Mouse (Mus musculus): ENCODE data around the gene Stx12. TPM values are rescaled to one million over a fixed set of nuclear protein-coding genes. Genes with fewer than 3 reads are reported as not detected.
"Not testable (repeated sequence)": the region's sequence is repeated elsewhere in the genome, so short reads cannot be mapped to it uniquely, and the experiment has no call there.

Gene Stx12
- polyA plus RNA-seq (2014; fragmentation: Nextera tagmentation; extraction: Ambion mirVana): 192 and 197 TPM in 2 replicates

- H3K9ac ChIP-seq (replicated peaks; ENCODE audit: low read length): peak within 1 kb of the TSS; percentile 95
- no peaks in the 10 kb centered on the region for H3K27me3 ChIP-seq (ENCODE audit: control insufficient read depth, insufficient read depth, low read length)
- peaks cover 11% of the 10 kb centered on the region for H3K36me3 ChIP-seq (ENCODE audit: control insufficient read depth, insufficient read depth, low read length)
- peak within 1 kb of the TSS; percentile 87 for H3K27ac ChIP-seq (replicated peaks; ENCODE audit: low read depth, low read length)
- DNase-seq (peak; percentile 96), ATAC-seq (ENCODE audit: low FRiP score, low TSS enrichment) (peak; percentile 91)
- H3K4me3 ChIP-seq (replicated peaks; ENCODE audit: low read depth, low read length): peak within 1 kb of the TSS; percentile 96
- H3K4me1 ChIP-seq (ENCODE audit: control insufficient read depth, insufficient read depth, low read length): peaks cover 16% of the 10 kb centered on the region
- under 1% methylated on average over 72 of the region's 72 CpGs for WGBS
- no peaks in the 10 kb centered on the region for H3K9me3 ChIP-seq (ENCODE audit: control insufficient read depth, low read length)
- H3K4me2 ChIP-seq (ENCODE audit: low read length): peak within 1 kb of the TSS; percentile 77
Observed at GRCm38 (mm10) chr4:132884064-132884843, at the start of gene Stx12. Stx12 (minus strand) TSS chr4:132884509.

- Histone ChIP-seq H3K9ac (replicated peaks; ENCODE audit: low read length) (no peak overlapping the region), H3K36me3 (ENCODE audit: control insufficient read depth, insufficient read depth, low read length) (no peaks in the 10 kb centered on the region), H3K27ac (replicated peaks; ENCODE audit: low read depth, low read length) (no peak overlapping the region), H3K4me2 (ENCODE audit: low read length) (no peak overlapping the region), H3K9me3 (ENCODE audit: control insufficient read depth, low read length) (no peaks in the 10 kb centered on the region), H3K4me1 (ENCODE audit: control insufficient read depth, insufficient read depth, low read length) (no peaks in the 10 kb centered on the region), H3K27me3 (ENCODE audit: control insufficient read depth, insufficient read depth, low read length) (no peaks in the 10 kb centered on the region), H3K4me3 (replicated peaks; ENCODE audit: low read depth, low read length) (no peak overlapping the region)
- DNase-seq: no peak
- no peak for ATAC-seq (ENCODE audit: low FRiP score, low TSS enrichment)
- 82% methylated on average over 4 of the region's 4 CpGs for WGBS
Observed at GRCm38 (mm10) chr4:132932752-132933404, 48.6 kb upstream of the Stx12 start.

- WGBS: 7% methylated on average over 8 of the region's 8 CpGs
- Histone ChIP-seq H3K9me3 (ENCODE audit: control insufficient read depth, low read length) (no peaks in the 10 kb centered on the region), H3K4me3 (replicated peaks; ENCODE audit: low read depth, low read length) (no peak overlapping the region), H3K27ac (replicated peaks; ENCODE audit: low read depth, low read length) (no peak overlapping the region), H3K9ac (replicated peaks; ENCODE audit: low read length) (no peak overlapping the region), H3K4me2 (ENCODE audit: low read length) (no peak overlapping the region), H3K27me3 (ENCODE audit: control insufficient read depth, insufficient read depth, low read length) (no peaks in the 10 kb centered on the region), H3K36me3 (ENCODE audit: control insufficient read depth, insufficient read depth, low read length) (no peaks in the 10 kb centered on the region), H3K4me1 (ENCODE audit: control insufficient read depth, insufficient read depth, low read length) (no peaks in the 10 kb centered on the region)
- no peak for ATAC-seq (ENCODE audit: low FRiP score, low TSS enrichment)
- DNase-seq: peak; percentile 81
Observed at GRCm38 (mm10) chr4:132930784-132931183, 46.5 kb upstream of the Stx12 start.

GRCm38 (mm10) chr4:132926520-132926919, 42.2 kb upstream of the Stx12 start:
- not testable (repeated sequence) for H3K9ac ChIP-seq (replicated peaks; ENCODE audit: low read length); H3K36me3 ChIP-seq (ENCODE audit: control insufficient read depth, insufficient read depth, low read length); H3K9me3 ChIP-seq (ENCODE audit: control insufficient read depth, low read length); ATAC-seq (ENCODE audit: low FRiP score, low TSS enrichment); H3K4me1 ChIP-seq (ENCODE audit: control insufficient read depth, insufficient read depth, low read length); H3K27me3 ChIP-seq (ENCODE audit: control insufficient read depth, insufficient read depth, low read length); H3K4me2 ChIP-seq (ENCODE audit: low read length); H3K4me3 ChIP-seq (replicated peaks; ENCODE audit: low read depth, low read length); H3K27ac ChIP-seq (replicated peaks; ENCODE audit: low read depth, low read length); DNase-seq
- 68% methylated on average over 2 of the region's 2 CpGs for WGBS

GRCm38 (mm10) chr4:132922558-132923008, 38.3 kb upstream of the Stx12 start, which contains the start of gene Fam76a:
Fam76a (minus strand) TSS chr4:132922558.
- Histone ChIP-seq H3K9ac (replicated peaks; ENCODE audit: low read length) (peak within 1 kb of the TSS; percentile 89), H3K36me3 (ENCODE audit: control insufficient read depth, insufficient read depth, low read length) (peaks cover 11% of the 10 kb centered on the region), H3K4me2 (ENCODE audit: low read length) (peak within 1 kb of the TSS; percentile 84), H3K9me3 (ENCODE audit: control insufficient read depth, low read length) (no peaks in the 10 kb centered on the region), H3K4me1 (ENCODE audit: control insufficient read depth, insufficient read depth, low read length) (peaks cover 6% of the 10 kb centered on the region), H3K27ac (replicated peaks; ENCODE audit: low read depth, low read length) (peak within 1 kb of the TSS; percentile 89), H3K4me3 (replicated peaks; ENCODE audit: low read depth, low read length) (peak within 1 kb of the TSS; percentile 96), H3K27me3 (ENCODE audit: control insufficient read depth, insufficient read depth, low read length) (no peaks in the 10 kb centered on the region)
- DNase-seq (peak; percentile 100), ATAC-seq (ENCODE audit: low FRiP score, low TSS enrichment) (peak; percentile 98)
- WGBS: under 1% methylated on average over 52 of the region's 53 CpGs

GRCm38 (mm10) chr4:132922061-132922530, 37.8 kb upstream of the Stx12 start:
- Histone ChIP-seq H3K9me3 (ENCODE audit: control insufficient read depth, low read length) (no peaks in the 10 kb centered on the region), H3K27me3 (ENCODE audit: control insufficient read depth, insufficient read depth, low read length) (no peaks in the 10 kb centered on the region), H3K27ac (replicated peaks; ENCODE audit: low read depth, low read length) (peak overlapping the region; percentile 89), H3K4me3 (replicated peaks; ENCODE audit: low read depth, low read length) (peak overlapping the region; percentile 96), H3K9ac (replicated peaks; ENCODE audit: low read length) (peak overlapping the region; percentile 89), H3K36me3 (ENCODE audit: control insufficient read depth, insufficient read depth, low read length) (peaks cover 16% of the 10 kb centered on the region), H3K4me1 (ENCODE audit: control insufficient read depth, insufficient read depth, low read length) (peaks cover 6% of the 10 kb centered on the region), H3K4me2 (ENCODE audit: low read length) (peak overlapping the region; percentile 71)
- ATAC-seq (ENCODE audit: low FRiP score, low TSS enrichment): peak; percentile 55; the same call in 1 of the 2 replicates
- WGBS: under 1% methylated on average over 46 of the region's 50 CpGs
- DNase-seq: peak; percentile 65

- peaks cover 20% of the 10 kb centered on the region for H3K36me3 ChIP-seq (ENCODE audit: control insufficient read depth, insufficient read depth, low read length)
Observed at GRCm38 (mm10) chr4:132921488-132921887, 37.2 kb upstream of the Stx12 start.

GRCm38 (mm10) chr4:132920171-132920570, 35.9 kb upstream of the Stx12 start:
- DNase-seq (no peak), ATAC-seq (ENCODE audit: low FRiP score, low TSS enrichment) (no peak)
- Histone ChIP-seq H3K9me3 (ENCODE audit: control insufficient read depth, low read length) (no peaks in the 10 kb centered on the region), H3K27me3 (ENCODE audit: control insufficient read depth, insufficient read depth, low read length) (no peaks in the 10 kb centered on the region), H3K27ac (replicated peaks; ENCODE audit: low read depth, low read length) (no peak overlapping the region), H3K4me3 (replicated peaks; ENCODE audit: low read depth, low read length) (no peak overlapping the region), H3K4me2 (ENCODE audit: low read length) (no peak overlapping the region), H3K36me3 (ENCODE audit: control insufficient read depth, insufficient read depth, low read length) (peaks cover 33% of the 10 kb centered on the region), H3K9ac (replicated peaks; ENCODE audit: low read length) (no peak overlapping the region), H3K4me1 (ENCODE audit: control insufficient read depth, insufficient read depth, low read length) (peaks cover 6% of the 10 kb centered on the region)
- WGBS: 91% methylated on average over 4 of the region's 4 CpGs

More at GRCm38 (mm10) chr4:132921488-132921887, 37.2 kb upstream of the Stx12 start:
- H3K9me3 ChIP-seq (ENCODE audit: control insufficient read depth, low read length): no peaks in the 10 kb centered on the region
- no peak overlapping the region for H3K27ac ChIP-seq (replicated peaks; ENCODE audit: low read depth, low read length)
- H3K4me2 ChIP-seq (ENCODE audit: low read length): peak overlapping the region; percentile 71
- WGBS: 43% methylated on average over 12 of the region's 12 CpGs
- H3K9ac ChIP-seq (replicated peaks; ENCODE audit: low read length): peak overlapping the region; percentile 89
- H3K4me1 ChIP-seq (ENCODE audit: control insufficient read depth, insufficient read depth, low read length): peaks cover 6% of the 10 kb centered on the region
- no peaks in the 10 kb centered on the region for H3K27me3 ChIP-seq (ENCODE audit: control insufficient read depth, insufficient read depth, low read length)
- DNase-seq (no peak), ATAC-seq (ENCODE audit: low FRiP score, low TSS enrichment) (no peak)
- peak overlapping the region; percentile 96 for H3K4me3 ChIP-seq (replicated peaks; ENCODE audit: low read depth, low read length)

Data from midbrain, embryonic 14.5 days (tissue).